Mouse (Mus musculus) 3134 (cell line): ENCODE data around the gene Cit.

ENCODE experiments used
- DNase-seq: peaks from one replicate; pipeline ENCODE4 v3.0.0-alpha.2; 2011; ENCODE audit warnings: low spot score; ENCODE audit not compliant: insufficient read length; ENCODE audit errors: extremely low read depth

The Cit gene

DNA sequence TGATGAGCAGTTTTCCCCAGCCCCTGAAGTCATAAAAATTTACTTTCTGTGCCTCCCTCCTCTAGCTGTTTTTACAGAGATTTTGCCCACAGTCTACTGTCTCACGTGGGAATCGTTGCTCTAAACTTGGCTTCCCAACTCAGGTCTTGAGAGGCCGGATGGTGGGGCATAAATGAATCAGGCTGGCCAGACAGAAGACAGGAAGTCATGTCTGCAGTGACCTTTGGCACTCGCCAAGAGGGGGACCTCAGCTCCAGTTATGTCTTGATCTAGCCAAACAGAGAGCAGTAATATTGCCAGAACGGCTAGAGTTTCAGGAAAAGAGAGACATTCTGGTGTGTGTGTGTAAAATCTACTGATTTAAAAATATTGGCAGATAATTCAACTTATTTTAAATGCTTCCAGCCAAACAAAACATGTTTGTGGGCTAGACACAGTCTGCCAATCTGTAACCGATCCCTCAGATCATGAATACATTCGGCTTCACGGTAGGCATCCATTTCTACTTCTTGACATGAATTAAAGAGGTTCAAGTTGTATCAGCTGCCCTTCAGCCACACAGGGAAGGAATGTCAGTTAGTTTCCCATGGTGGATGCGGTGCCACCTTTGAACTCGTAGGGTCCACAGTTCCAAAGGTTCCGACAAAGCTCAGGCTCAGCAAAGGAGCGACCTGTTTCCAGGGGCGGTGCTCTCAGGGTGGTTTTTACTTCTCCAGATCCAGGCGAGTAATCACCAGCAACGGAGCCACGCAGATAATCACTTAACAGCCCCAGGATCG lies 5.4 kb downstream of the Cit start:
- no peak for DNase-seq

- DNase-seq = no peak
Observed at GRCm38 (mm10) chr5:115851029-115851365, 5.9 kb downstream of the Cit start.

DNA sequence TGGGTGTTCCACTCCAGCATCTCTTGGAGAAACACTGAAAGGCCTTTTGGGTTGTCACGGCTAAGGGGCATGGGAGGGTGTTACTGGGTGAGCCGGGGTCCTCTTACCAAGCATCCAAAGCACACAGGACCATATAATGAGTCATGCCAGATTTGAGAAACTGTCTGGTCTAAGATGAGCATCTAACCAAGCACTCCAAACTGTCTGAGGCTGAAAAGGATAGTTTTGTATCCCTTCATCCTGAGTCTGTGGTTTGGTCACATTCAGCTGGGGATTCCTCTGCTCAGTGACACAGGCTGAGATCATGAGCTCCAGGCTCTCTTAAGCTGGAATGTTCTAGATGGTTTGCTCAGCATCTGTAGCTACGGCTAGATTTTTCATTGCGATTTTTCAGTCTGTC lies 7.4 kb downstream of the Cit start:
- peak; percentile 51 for DNase-seq

- DNase-seq = no peak
Observed at GRCm38 (mm10) chr5:115853691-115854090, 8.6 kb downstream of the Cit start.

DNA sequence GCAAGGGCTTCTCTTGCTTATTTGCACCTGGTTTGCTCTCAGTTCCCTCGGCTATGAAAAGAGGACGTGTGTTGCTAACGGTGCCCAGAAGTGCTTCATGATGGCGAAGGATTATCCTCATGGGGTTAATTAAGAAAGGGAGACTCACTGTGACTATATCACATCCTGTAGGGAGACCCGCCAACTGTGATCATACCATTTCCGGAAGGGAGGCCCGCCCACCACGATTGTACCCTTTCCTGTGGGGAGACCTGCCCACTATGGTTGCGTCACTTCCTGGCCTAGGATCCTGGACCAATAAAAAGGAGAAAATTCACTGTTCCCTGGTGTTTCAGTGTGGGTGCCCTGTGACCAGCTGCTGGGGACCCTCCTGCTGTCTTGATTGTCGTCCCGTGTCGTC lies 9.3 kb downstream of the Cit start:
- DNase-seq = no peak

DNA sequence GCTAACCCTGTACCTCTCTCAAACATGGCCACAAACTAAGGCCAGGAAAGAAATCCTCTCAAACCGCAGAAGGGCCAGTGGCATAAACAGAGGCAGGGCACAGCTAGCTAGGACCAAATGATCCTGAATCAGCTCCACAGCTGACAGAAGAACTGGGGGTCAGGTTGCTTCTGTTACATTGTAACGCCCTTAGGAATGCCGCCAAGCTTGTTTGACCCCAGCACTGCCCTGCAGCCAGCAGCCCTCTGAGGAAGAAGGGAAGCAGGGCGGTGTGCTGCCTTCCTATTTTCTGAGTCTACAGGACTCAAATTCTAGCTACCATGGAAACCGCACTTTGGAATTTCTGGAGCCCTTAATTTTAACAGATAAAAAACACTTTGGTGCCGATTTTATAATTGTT lies 13.6 kb downstream of the Cit start:
- no peak for DNase-seq

DNA sequence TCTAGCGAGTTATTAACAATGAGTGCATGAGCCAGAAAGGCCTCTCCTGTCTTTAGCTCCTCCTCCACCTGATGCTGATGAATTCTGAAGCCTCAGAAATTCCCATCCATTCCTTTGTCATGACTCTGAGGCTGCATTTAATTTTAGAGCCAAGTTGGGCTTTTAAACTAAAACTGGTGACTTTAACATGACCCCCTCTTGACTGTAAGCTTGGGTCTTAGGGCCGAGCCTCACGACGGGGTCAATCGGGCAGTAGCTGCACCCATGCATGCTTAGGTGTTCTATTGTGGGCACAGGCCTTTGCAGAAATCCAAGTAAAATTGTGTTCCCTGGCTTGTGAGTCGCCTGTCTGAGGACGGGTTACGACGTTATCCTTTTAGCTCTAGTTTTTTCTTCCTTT lies 14.4 kb downstream of the Cit start:
- no peak for DNase-seq

GRCm38 (mm10) chr5:115861991-115862390 lies 16.9 kb downstream of the Cit start:
- DNase-seq = no peak

GRCm38 (mm10) chr5:115862439-115862838 lies 17.4 kb downstream of the Cit start:
- DNase-seq = no peak

GRCm38 (mm10) chr5:115866296-115866695 lies 21.2 kb downstream of the Cit start:
- DNase-seq = no peak

- DNase-seq = no peak
Observed at GRCm38 (mm10) chr5:115868540-115868939, 23.5 kb downstream of the Cit start.

DNA sequence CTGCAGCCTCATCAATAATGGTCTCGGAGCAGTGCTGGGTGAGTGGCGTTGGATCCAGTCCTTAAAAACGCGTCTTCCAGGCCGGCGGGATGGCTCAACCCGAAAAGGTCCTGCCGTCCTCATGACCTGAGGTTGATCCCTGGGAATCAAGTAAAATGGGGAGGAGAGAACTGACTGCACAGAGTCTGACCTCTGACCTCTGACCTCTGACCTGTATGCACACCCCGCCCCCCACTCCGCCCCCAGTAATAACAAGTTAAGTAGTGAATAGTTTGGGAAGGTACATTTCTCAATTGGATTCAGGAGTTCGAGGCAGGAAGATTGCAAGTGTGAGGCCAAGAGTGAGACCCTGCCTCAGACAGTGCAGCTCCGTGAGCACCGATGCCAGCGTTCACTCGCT lies 24.1 kb downstream of the Cit start:
- DNase-seq = no peak

- no peak for DNase-seq
Observed at GRCm38 (mm10) chr5:115871153-115871552, 26.1 kb downstream of the Cit start.

DNA sequence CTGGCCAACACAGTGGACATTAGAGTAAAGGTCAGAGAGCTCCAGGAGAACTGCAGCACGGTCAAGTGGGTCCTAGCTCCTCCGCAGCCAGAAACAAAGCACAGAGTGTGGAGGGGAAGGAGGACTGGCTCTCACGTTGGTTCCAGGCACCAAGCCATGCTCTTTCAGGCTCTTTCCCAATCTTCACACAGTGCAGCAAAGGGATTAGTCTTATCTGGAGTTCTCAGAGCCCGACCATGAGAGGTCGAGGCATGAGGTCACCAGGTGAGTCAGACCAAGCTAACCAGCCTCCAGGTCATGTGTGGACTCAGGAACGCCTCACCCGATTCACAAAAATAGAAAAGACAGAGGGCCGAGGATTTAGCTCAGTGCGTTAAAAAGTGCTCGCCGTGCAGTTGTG lies 27.0 kb downstream of the Cit start:
- DNase-seq = no peak

DNA sequence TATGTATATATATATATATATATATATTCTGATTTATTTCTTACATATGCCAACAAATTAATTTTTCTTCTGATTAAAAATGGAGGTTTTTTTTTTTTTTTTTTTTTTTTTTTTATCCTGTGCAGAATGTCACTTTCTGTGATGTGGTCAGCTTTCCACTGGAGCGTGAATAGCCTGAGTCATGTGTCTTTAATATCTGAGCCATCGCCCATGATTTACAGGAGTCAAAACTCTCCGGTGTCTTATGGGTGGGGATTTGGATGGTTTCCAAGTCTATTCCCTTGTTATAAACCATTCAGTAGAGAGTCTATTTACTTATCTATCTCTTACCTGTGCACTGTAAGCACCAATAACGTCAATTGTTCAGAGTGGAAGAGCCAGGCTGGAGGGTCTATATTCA lies 27.9 kb downstream of the Cit start:
- no peak for DNase-seq

DNA sequence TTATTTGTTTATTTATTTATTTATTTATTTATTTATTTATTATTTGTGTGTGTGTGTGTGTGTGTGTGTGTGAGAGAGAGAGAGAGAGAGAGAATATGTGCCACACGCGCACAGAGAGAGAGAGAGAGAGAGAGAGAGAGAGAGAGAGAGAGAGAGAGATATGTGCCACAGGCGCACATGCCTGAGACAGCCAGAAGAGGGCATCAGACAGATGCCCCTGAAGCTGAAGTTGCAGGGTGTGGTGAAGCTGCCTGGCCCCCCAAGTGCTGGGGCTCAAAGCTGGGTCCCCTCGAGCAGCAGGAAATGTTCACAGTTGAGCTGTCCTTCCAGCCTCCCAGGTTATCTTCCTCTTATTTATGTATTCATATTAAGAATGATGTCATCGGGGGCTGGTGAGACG lies 32.3 kb downstream of the Cit start:
- DNase-seq = no peak

- no peak for DNase-seq
Observed at GRCm38 (mm10) chr5:115882165-115882564, 37.1 kb downstream of the Cit start.

GRCm38 (mm10) chr5:115884429-115884828 lies 39.4 kb downstream of the Cit start:
- no peak for DNase-seq

DNA sequence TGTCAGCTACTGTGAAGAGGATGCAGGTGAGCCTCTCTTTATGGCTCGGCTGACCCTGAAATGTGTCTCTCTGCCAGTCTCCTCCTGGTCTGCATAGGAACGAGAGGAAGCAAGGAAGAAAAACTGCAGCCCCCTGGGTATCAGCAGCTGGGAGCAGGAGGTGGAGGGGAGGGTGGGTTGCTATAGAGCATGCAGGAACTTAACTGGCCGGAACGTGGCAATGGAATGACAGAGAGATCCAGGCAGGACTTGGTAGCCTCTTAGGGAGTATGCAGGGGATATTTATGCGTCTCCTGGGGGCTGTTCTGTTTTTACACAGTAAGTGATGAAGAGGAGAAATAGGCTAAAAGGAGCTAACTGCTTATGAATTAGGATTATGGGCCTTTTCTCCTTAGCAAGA lies 48.7 kb downstream of the Cit start:
- no peak for DNase-seq

DNA sequence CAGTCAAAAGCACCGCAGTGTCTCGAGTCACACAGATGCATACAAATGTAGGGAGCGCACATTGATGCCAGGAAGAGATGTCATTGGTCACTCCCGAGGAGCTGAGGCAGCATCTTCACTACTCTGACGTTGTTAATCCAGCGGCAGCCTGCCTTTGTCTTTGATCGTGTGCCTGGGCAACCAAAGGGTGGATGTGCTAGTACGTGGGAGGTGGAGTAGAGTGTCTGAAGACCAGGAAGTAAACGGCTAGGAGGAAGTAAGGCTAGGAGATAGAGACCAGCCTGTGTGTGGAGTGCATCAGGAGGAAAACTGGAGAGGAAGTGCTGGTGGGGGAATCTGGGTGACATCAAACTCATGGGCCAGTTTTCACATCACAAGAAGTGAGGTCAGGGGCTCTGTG lies 52.0 kb downstream of the Cit start:
- DNase-seq = no peak

DNA sequence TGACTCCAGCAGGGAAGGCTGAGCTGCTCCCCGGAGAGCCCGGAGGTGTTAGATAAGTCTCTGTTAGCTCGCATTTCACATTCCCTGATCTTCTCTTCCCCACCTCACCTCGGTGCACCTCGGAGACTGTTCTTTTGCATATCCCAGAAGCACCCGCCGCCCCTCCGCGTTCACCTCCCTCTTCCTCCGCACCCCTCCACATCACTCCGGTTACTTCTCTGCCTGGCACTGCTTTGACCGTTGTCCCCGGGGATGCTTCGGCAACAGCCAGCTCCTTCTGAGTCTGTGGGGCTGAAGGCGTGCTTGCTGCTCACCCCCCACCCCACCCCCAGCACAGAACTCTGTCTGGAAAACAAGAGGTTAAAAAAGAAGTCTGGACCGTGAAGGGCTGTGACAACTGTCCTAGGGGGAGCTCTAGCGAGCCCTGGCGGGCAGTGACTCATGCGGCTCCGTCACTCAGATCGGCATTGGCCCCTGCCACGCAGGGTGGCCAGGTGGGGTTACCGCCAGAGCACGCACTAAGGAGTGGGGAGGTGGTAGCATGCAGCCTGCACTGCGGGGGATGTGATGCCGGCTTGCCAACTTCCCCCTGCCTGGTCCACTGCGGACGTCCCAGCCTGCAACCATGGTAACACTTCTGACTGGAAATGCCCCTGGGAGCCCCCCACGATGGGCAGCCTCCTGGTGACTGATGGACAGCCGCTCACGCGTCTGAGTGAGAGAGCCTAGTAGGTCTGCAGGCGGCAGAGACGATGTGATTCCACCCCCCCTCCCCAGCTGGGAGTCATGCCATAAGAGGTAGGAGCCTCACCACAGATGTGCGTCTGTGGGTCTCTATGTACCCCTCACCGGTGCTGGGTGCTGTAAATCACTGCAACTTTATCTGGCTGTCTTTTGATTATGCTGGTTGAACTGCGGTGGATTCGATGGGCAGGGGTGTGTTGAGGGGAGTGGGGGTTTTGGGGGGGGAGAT lies 62.2 kb downstream of the Cit start:
- no peak for DNase-seq

DNA sequence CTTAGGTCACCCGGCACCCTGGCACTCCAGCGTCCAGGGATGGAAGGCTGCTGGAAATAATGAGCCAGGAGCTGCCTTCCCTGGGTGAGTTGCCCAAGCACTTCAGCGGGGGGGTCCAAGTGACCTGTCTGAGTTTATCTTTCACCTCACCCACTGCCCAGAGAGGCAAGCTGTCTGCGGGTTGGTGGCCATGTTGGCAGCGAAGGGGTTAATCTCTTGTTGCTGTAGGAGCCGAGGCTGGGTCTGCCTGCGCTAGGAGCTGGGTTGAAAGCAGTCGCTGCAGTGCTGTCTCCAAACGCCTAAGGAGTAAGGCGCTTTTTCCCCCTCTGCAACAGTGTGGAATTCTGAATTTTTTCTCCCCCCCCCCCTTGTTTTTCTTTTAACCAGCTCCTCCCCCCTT lies 63.2 kb downstream of the Cit start:
- no peak for DNase-seq
